Comparison of ENCODE assay signal across 9 mouse cellular contexts in the genomic region with DNA sequence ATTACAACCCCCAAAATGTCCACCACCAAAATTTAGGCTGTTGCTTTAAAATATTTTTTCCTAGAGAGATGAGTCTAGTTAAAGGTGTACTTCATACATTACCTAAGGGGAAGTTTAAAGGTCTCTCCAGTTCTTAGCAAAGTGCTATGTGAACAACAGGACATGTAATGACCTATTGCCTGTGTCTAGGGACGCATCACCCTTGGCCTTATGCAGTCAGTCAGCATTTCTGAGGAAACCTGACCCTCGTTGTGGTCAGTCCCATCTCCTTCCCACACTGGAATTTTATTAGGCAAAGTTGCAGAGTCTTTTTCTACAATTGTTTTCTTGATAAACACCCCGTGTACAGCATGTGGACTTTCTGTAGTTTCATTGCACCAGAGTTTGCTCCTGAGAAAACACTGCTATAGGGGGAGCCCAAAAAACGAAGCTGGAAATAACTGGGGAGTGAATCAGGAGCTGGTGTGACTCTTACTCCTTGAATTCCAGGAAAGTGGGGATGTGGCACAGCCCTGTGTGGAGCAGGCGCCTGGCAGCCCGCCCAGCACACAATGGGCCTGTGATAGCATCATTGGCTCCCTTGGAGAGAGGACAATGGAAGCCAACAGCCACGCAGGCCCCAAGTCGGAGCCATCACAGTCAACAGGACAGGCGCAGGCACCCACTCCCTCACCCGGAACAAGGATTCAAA.
DNase-seq lines count a peak whose midpoint lies in the region; TF ChIP-seq lines count a peak whose summit lies in the region.
"Had no signal": no experiment of that assay in that cellular context is flagged by ENCODE, and none has a peak within 500 bp of the region (broad histone marks: within the 10 kb centered on the region; RNA-seq: fewer than 3 reads in every experiment).

No protein-coding gene starts in this region.

- no peaks in the 10 kb centered on the region for H3K27me3 ChIP-seq in kidney, adult 2 months (replicated peaks; ENCODE audit: control insufficient read depth, insufficient read depth, low read length)
- H3K27me3 ChIP-seq: neural tube, embryonic 12.5 days had no signal

- H3K4me3 ChIP-seq in kidney, adult 2 months (ENCODE audit: insufficient read depth, low read depth, low read length) = no peak overlapping the region
- H3K4me3 ChIP-seq in brown adipose tissue, adult 24 weeks (ENCODE audit: insufficient read depth, low read depth, low read length) = no peak overlapping the region
- H3K4me3 ChIP-seq: neural tube, embryonic 12.5 days had no signal

- H3K4me1 ChIP-seq in kidney, adult 2 months (ENCODE audit: control insufficient read depth, insufficient read depth, low read length) = no peaks in the 10 kb centered on the region
- H3K4me1 ChIP-seq in brown adipose tissue, adult 24 weeks (ENCODE audit: control insufficient read depth, insufficient read depth, insufficient read length, low read length) = peaks cover 22% of the 10 kb centered on the region

- no peak for TF ChIP-seq CTCF in kidney, adult 2 months (conservative IDR thresholded peaks at IDR 0.05; ENCODE audit: insufficient read depth, insufficient read length, low read depth, low read length)

- no peak overlapping the region for H3K27ac ChIP-seq in kidney, adult 2 months (ENCODE audit: insufficient read depth, low read depth, low read length)
- peak overlapping the region; percentile 93 for H3K27ac ChIP-seq in brown adipose tissue, adult 24 weeks (replicated peaks; ENCODE audit: low read depth, low read length)
- H3K27ac ChIP-seq: neural tube, embryonic 12.5 days had no signal

- peak; percentile 36 for DNase-seq in kidney, adult 2 months
- DNase-seq in kidney, adult 9 months = no peak
- peak; percentile 83 to 86 for DNase-seq in heart, postnatal 14 days
- DNase-seq in lung, postnatal 36 days = peak; percentile 88
- DNase-seq in right cerebral cortex, postnatal 36 days (ENCODE audit: low spot score in 2 of 2) = no peak
- DNase-seq in neural tube, embryonic 10.5 days (ENCODE audit: extremely low spot score, low spot score) = no peak
- DNase-seq in cerebellum, adult 11-12 months = no peak

- 61% methylated on average over 10 of the region's 10 CpGs for WGBS in kidney, adult 2 months

- intact Hi-C loops in heart, postnatal 14 days (cut with DNase I) = loop anchor here (5.0 kb wide), 1 partner anchor 135 kb away; no protein-coding TSS in a partner anchor

- no peak for TF ChIP-seq POLR2A in kidney, adult 2 months (IDR thresholded peaks at IDR 0.05; ENCODE audit: low read depth, low read length)

- no peaks in the 10 kb centered on the region for H3K36me3 ChIP-seq in kidney, adult 2 months (ENCODE audit: control insufficient read depth, insufficient read depth, low read length)
- H3K36me3 ChIP-seq: neural tube, embryonic 12.5 days had no signal

Comparison
In these comparisons a context has a peak if more than half of its experiments do, and no peak if none do; other contexts are left out.
1. DNase-seq: peak in kidney, adult 2 months (single experiment), heart, postnatal 14 days (2 of 2) and lung, postnatal 36 days (single experiment); none in kidney, adult 9 months (single experiment), right cerebral cortex, postnatal 36 days (0 of 2), neural tube, embryonic 10.5 days (single experiment) and cerebellum, adult 11-12 months (single experiment).